Mouse (Mus musculus) v-Abl transformed pro-B cells (cell line): ENCODE results near the gene Fbln1.
"Not testable (repeated sequence)": the region's sequence is repeated elsewhere in the genome, so short reads cannot be mapped to it uniquely, and the experiment has no call there.

Source experiments
- in situ Hi-C, 2 experiments: fragments of 400-800 bp; cut with MboI; formaldehyde crosslinking; loops; one replicate each; pipeline ENCODE4 v1.15.1; 2025; ENCODE audit not compliant: unreplicated experiment in 2 of 2

Gene Fbln1

DNA sequence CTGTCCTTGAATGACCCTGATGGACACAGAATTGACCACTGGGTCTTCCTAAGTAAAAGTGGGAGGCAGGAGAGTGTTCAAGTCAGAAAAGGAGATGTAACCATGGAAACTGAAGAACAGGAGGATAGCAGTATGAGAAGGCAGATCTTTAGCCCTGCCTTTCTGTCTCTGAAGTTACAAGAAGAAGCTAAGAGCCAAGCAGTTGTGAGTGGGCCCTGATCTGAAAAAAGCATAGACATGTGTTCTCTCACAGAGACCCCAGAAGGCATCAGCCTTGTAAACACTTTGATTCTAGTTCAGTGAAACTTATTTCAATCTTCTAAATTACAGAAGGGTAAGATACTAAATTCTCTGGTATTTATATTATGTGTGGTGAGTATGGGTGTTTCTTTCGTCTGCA is 118.7 kb downstream of the Fbln1 start:
- in situ Hi-C loops: loop anchor here (5.0 to 10.0 kb wide), 4 partner anchors 98 to 258 kb away; partner anchors contain the start of gene Wnt7b (in 1 of the 2)

DNA sequence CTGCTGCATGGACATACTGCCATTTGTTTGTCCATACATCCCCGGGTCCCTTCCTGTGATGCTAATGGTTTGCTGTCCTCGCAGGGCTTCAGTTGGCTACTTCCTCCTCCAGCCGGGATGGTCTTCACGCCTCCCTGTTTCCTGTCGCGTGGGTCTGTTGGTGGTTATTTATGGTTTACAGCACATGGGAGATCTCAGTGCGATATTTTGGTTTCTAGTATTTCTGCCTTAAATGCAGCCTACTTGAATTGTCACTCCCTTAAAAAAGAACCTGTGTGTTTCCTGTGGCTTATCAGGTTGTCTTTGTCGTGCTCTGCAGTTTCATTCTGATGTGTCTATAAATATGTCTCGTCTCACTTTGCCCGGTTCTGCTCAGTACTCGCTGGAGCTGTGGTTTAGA is 122.1 kb downstream of the Fbln1 start:
- in situ Hi-C loops: loop anchor here in 1 of 2 experiments (10.0 kb wide), 1 partner anchor 137 kb away; no protein-coding TSS in a partner anchor

DNA sequence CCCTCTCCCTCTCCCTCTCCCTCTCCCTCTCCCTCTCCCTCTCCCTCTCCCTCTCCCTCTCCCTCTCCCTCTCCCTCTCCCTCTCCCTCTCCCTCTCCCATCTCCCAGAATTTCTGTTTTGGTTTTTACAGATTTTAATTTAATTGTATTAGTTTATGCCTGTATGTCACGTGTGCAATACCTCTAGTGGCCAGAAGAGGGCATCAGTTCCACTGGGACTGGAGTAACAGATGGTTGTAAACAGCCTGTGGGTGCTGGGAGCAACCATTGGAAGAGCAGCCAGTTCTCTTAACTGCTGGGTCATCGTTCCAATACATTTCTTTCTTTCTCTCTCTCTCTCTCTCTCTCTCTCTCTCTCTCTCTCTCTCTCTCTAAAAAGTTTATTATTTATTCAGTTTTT is 122.7 kb downstream of the Fbln1 start:
- in situ Hi-C loops: loop anchor here in 1 of 2 experiments (10.0 kb wide), 1 partner anchor 136 kb away; no protein-coding TSS in a partner anchor

DNA sequence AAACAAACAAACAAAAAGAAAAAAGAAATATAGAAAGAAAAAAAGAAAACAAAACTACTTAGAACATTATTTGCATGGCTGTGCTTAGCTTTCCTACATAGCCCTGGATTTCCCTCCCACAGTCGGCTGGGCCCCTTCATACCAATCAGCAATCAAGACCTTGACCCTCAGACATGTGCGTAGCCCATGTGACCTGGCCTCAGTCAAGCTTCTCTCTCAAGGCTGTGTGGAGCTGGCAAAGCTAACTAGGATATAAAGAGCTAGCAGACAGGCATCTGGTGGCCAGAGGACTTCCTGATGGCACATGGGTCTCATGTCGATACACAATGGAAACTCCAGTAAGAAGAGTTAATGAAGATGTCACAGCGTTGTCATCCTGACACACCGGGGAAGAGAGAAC is 123.3 kb downstream of the Fbln1 start:
- in situ Hi-C loops: loop anchor here in 1 of 2 experiments (10.0 kb wide), 1 partner anchor 136 kb away; no protein-coding TSS in a partner anchor

DNA sequence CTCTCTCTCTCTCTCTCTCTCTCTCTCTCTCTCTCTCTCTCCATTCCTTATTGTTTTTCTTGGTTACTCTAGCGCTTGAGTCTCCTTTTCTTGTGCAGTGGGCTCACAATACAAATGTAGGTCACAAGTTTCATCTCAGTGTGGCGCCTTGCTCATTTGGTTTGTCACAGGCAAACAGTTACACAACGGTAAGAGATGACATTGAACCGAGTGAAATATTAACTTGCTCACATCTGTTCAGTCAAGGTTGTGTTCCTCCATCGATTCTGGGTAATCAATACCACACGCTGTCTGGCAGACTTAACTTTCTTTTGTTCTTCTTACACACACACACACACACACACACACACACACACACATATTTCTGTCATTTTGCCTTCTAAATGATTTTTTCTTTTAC is 124.3 kb downstream of the Fbln1 start:
- in situ Hi-C loops: no loop called here

DNA sequence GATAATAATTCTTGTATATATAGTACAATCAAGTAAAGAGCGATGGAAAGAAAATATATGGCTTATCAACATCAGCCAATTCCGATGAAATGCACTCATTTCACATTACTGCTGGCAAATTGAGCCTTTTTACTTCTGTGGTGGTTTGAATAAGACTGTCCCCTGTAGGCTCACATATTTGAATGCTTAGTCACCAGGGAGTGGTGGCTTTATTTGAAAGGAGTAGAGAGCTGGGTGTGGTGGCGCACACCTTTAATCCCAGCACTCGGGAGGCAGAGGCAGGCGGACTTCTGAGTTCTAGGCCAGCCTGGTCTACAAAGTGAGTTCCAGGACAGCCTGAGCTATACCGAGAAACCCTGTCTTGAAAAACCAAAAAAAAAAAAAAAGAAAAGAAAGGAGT is 127.8 kb downstream of the Fbln1 start:
- in situ Hi-C loops: not testable (repeated sequence)

DNA sequence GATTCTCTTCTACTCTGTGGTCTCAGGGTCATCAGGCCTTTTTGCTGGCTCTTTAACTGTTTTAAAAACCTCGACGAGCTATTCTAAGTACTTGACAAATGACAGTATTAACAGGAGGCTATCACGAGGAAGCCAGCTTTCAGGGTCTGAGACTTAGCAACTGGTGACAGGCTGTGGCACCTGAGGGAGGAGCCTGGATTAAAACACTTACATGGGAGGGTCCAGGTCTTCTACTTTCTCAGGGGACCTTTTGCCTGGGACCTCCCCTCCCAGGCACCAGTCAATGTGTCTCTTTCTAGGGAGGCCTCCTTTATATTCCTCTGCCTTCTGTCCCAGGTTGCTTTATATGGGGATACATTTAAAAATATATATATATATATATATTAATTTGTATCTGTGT is 128.5 kb downstream of the Fbln1 start:
- in situ Hi-C loops: no loop called here

DNA sequence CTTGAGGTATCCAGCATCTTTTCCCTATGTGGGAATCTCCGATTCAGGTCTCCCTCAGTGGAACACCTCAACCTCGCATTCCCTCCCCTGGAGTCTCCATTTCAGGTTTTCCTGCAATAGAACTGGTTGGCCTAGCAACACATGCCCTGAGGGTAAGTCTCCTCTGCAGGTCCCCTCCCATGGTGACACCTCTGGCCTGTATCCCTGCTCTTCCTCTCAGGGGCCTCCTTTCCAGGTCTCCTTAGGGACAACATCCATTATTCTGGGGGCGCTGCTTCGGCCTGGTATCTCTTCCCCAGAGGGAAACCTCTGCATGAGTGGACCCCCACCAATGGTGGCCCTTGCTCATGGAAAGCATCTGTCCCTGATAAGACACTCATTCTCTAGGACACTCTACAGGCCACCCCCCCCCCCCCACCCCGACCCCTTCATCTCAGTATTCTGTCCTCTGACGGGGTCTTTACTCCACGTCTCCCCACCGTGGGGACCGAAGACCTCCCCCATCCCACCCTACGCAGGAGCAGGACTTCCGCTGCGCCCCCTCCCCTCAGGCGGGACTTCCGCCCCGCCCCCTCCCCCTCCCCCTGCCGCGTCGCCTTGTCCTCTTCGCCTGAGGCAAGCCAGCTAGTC is 130.0 kb downstream of the Fbln1 start, which contains the start of gene Atxn10:
Gene Atxn10, plus strand, starts transcription at position 575 of the 630 bp plus-strand sequence.
- in situ Hi-C loops: loop anchor here in 1 of 2 experiments (5.0 kb wide), 1 partner anchor 82 kb away; no protein-coding TSS in a partner anchor
